In genomic region chr16:96158511-96159080, GRCm38 (mm10) we compare ENCODE assay signal across 7 mouse cellular contexts. TPM values are rescaled to one million over a fixed set of nuclear protein-coding genes. Genes with fewer than 3 reads are reported as not detected.
A peak's percentile ranks its signal among the peaks of the same experiment; 100 is the strongest.
DNase-seq lines count a peak whose midpoint lies in the region; ATAC-seq and TF ChIP-seq lines count a peak whose summit lies in the region.

No protein-coding gene starts in this region.

- peak overlapping the region; percentile 73; the same call in 1 of the 2 replicates for H3K9ac ChIP-seq in embryonic facial prominence, embryonic 15.5 days
- peak overlapping the region; percentile 87 for H3K9ac ChIP-seq in hindbrain, embryonic 14.5 days
- H3K9ac ChIP-seq in midbrain, postnatal 0 days (replicated peaks; ENCODE audit: low read length, poor library complexity, severe bottlenecking) = peak overlapping the region; percentile 90

- DNase-seq in lung, adult 2 months = no peak
- no peak for DNase-seq in lung, postnatal 36 days
- DNase-seq in hindbrain, embryonic 14.5 days (ENCODE audit: low spot score) = peak; percentile 39
- no peak for DNase-seq in midbrain, postnatal 0 days (ENCODE audit: low spot score)

- peak overlapping the region; percentile 70 for H3K4me3 ChIP-seq in lung, adult 2 months (replicated peaks; ENCODE audit: extremely low read depth, low read depth, low read length)
- peak overlapping the region; percentile 58 for H3K4me3 ChIP-seq in embryonic facial prominence, embryonic 15.5 days (replicated peaks)
- H3K4me3 ChIP-seq in hindbrain, embryonic 14.5 days (replicated peaks; ENCODE audit: low read length) = peak overlapping the region; percentile 47
- peak overlapping the region; percentile 42 for H3K4me3 ChIP-seq in midbrain, postnatal 0 days (ENCODE audit: low read depth, low read length)

- H3K27ac ChIP-seq in embryonic facial prominence, embryonic 15.5 days (replicated peaks) = peak overlapping the region; percentile 86
- peak overlapping the region; percentile 77 for H3K27ac ChIP-seq in hindbrain, embryonic 14.5 days
- H3K27ac ChIP-seq in midbrain, postnatal 0 days (ENCODE audit: low read depth, low read length) = peak overlapping the region; percentile 73; the same call in 1 of the 2 replicates

- no peak for TF ChIP-seq CTCF in lung, adult 2 months (IDR thresholded peaks at IDR 0.05; ENCODE audit: insufficient read depth, low read length)
- no peak for TF ChIP-seq CTCF in midbrain, postnatal 0 days (IDR thresholded peaks at IDR 0.05)

- H3K9me3 ChIP-seq in embryonic facial prominence, embryonic 15.5 days (replicated peaks) = no peaks in the 10 kb centered on the region
- no peaks in the 10 kb centered on the region for H3K9me3 ChIP-seq in hindbrain, embryonic 14.5 days (ENCODE audit: control insufficient read depth, low read length)
- no peaks in the 10 kb centered on the region for H3K9me3 ChIP-seq in midbrain, postnatal 0 days (ENCODE audit: low read length)

- ATAC-seq in embryonic facial prominence, embryonic 15.5 days (ENCODE audit: insufficient number of reproducible peaks, low FRiP score, low TSS enrichment, low read depth) = no peak
- ATAC-seq in hindbrain, embryonic 14.5 days (ENCODE audit: low FRiP score) = no peak
- ATAC-seq in midbrain, postnatal 0 days (ENCODE audit: low FRiP score) = no peak
- ATAC-seq in granulocyte monocyte progenitor cell, adult 5-6 weeks (replicated peaks; ENCODE audit: poor library complexity, severe bottlenecking) = no peak
- no peak for ATAC-seq in activated CD4-positive, CD25-positive, alpha-beta regulatory T cell, adult 4 months

- no peaks in the 10 kb centered on the region for H3K27me3 ChIP-seq in embryonic facial prominence, embryonic 15.5 days
- H3K27me3 ChIP-seq in hindbrain, embryonic 14.5 days (ENCODE audit: control insufficient read depth, insufficient read depth, low read length) = no peaks in the 10 kb centered on the region
- H3K27me3 ChIP-seq in midbrain, postnatal 0 days (ENCODE audit: insufficient read depth, low read length) = no peaks in the 10 kb centered on the region

- H3K4me1 ChIP-seq in lung, adult 2 months (ENCODE audit: control insufficient read depth, insufficient read depth, low read length) = no peaks in the 10 kb centered on the region
- peaks cover 28% of the 10 kb centered on the region for H3K4me1 ChIP-seq in embryonic facial prominence, embryonic 15.5 days
- peaks cover 12% of the 10 kb centered on the region for H3K4me1 ChIP-seq in hindbrain, embryonic 14.5 days (replicated peaks; ENCODE audit: control insufficient read depth, insufficient read depth, low read length)
- H3K4me1 ChIP-seq in midbrain, postnatal 0 days (ENCODE audit: insufficient read depth, low read length) = no peaks in the 10 kb centered on the region

- peak overlapping the region; percentile 89 for H3K4me2 ChIP-seq in embryonic facial prominence, embryonic 15.5 days (replicated peaks)
- H3K4me2 ChIP-seq in hindbrain, embryonic 14.5 days (replicated peaks) = peak overlapping the region; percentile 94
- H3K4me2 ChIP-seq in midbrain, postnatal 0 days (ENCODE audit: low read depth, low read length, poor library complexity, severe bottlenecking) = peak overlapping the region; percentile 87

- no peak for TF ChIP-seq POLR2A in lung, adult 2 months (IDR thresholded peaks at IDR 0.05; ENCODE audit: borderline replicate concordance, extremely low read depth, low read depth, low read length)

- 71% methylated on average over 12 of the region's 12 CpGs for WGBS in lung, adult 2 months
- 43% methylated on average over 12 of the region's 12 CpGs for WGBS in embryonic facial prominence, embryonic 15.5 days
- WGBS in hindbrain, embryonic 14.5 days = 52% methylated on average over 12 of the region's 12 CpGs
- 48% methylated on average over 12 of the region's 12 CpGs for WGBS in midbrain, postnatal 0 days

- H3K36me3 ChIP-seq in embryonic facial prominence, embryonic 15.5 days = peaks cover 5% of the 10 kb centered on the region; the same call in 1 of the 2 replicates
- H3K36me3 ChIP-seq in hindbrain, embryonic 14.5 days (replicated peaks; ENCODE audit: control insufficient read depth, insufficient read depth) = peaks cover 27% of the 10 kb centered on the region
- peaks cover 21% of the 10 kb centered on the region for H3K36me3 ChIP-seq in midbrain, postnatal 0 days (ENCODE audit: insufficient read depth, low read length)

RNA-seq across cellular contexts. Expression of gene Wrb, which starts 13.4 kb away (rescaled TPM):
- 81.5 and 84.8 TPM in 2 replicates for polyA plus RNA-seq in lung, adult 2 months (2012; rRNA removed)
- polyA plus RNA-seq in embryonic facial prominence, embryonic 15.5 days (2015; fragmentation: Nextera tagmentation; extraction: Ambion mirVana) = 51.3 and 52.3 TPM in 2 replicates
- polyA plus RNA-seq in hindbrain, embryonic 14.5 days (2014; fragmentation: Nextera tagmentation; extraction: Ambion mirVana) = 214 and 242 TPM in 2 replicates
- 190 and 218 TPM in 2 replicates for total RNA-seq in midbrain, postnatal 0 days (2014; rRNA removed)
- polyA plus RNA-seq in midbrain, postnatal 0 days (2015; fragmentation: Nextera tagmentation; extraction: Ambion mirVana) = 212 and 228 TPM in 2 replicates
- total RNA-seq in granulocyte monocyte progenitor cell, adult 5-6 weeks (2014; fragmentation: Nextera tagmentation) = 8.8 and 14.0 TPM in 2 replicates
- 14.1 and 17.4 TPM in 2 replicates for total RNA-seq in granulocyte monocyte progenitor cell, adult 5-6 weeks (2017)
- polyA plus RNA-seq in activated CD4-positive, CD25-positive, alpha-beta regulatory T cell, adult 4 months (2017; shearing (Covaris generic)) = 10 to 100 TPM; 13.1 to 16.6 TPM

RNA-seq across cellular contexts. Expression of gene Hmgn1, which starts 31.1 kb away (rescaled TPM):
- 27.4 and 38.0 TPM in 2 replicates for polyA plus RNA-seq in lung, adult 2 months (2012; rRNA removed)
- 557 and 581 TPM in 2 replicates for polyA plus RNA-seq in embryonic facial prominence, embryonic 15.5 days (2015; fragmentation: Nextera tagmentation; extraction: Ambion mirVana)
- 292 and 300 TPM in 2 replicates for polyA plus RNA-seq in hindbrain, embryonic 14.5 days (2014; fragmentation: Nextera tagmentation; extraction: Ambion mirVana)
- 106 and 119 TPM in 2 replicates for total RNA-seq in midbrain, postnatal 0 days (2014; rRNA removed)
- polyA plus RNA-seq in midbrain, postnatal 0 days (2015; fragmentation: Nextera tagmentation; extraction: Ambion mirVana) = 184 and 202 TPM in 2 replicates
- total RNA-seq in granulocyte monocyte progenitor cell, adult 5-6 weeks (2014; fragmentation: Nextera tagmentation) = 112 and 114 TPM in 2 replicates
- total RNA-seq in granulocyte monocyte progenitor cell, adult 5-6 weeks (2017) = 92.2 and 128 TPM in 2 replicates
- polyA plus RNA-seq in activated CD4-positive, CD25-positive, alpha-beta regulatory T cell, adult 4 months (2017; shearing (Covaris generic)) = 10 to 100 TPM; 89.9 to 90.5 TPM

RNA-seq across cellular contexts. Expression of gene Lca5l, which starts 33.5 kb away (rescaled TPM):
- 0.91 and 1.0 TPM in 2 replicates for polyA plus RNA-seq in lung, adult 2 months (2012; rRNA removed)
- polyA plus RNA-seq in embryonic facial prominence, embryonic 15.5 days (2015; fragmentation: Nextera tagmentation; extraction: Ambion mirVana) = 2.1 and 2.3 TPM in 2 replicates
- 1.3 and 2.1 TPM in 2 replicates for polyA plus RNA-seq in hindbrain, embryonic 14.5 days (2014; fragmentation: Nextera tagmentation; extraction: Ambion mirVana)
- 2.7 and 3.0 TPM in 2 replicates for total RNA-seq in midbrain, postnatal 0 days (2014; rRNA removed)
- 2.3 and 2.4 TPM in 2 replicates for polyA plus RNA-seq in midbrain, postnatal 0 days (2015; fragmentation: Nextera tagmentation; extraction: Ambion mirVana)
- not detected in 2 replicates for total RNA-seq in granulocyte monocyte progenitor cell, adult 5-6 weeks (2014; fragmentation: Nextera tagmentation)
- total RNA-seq in granulocyte monocyte progenitor cell, adult 5-6 weeks (2017) = not detected in 2 replicates
- polyA plus RNA-seq in activated CD4-positive, CD25-positive, alpha-beta regulatory T cell, adult 4 months (2017; shearing (Covaris generic)) = under 1 TPM in 1 of 2 experiments, not detected in 1; 0.13 TPM

RNA-seq across cellular contexts. Expression of gene Sh3bgr, which starts 41.7 kb away (rescaled TPM):
- 8.4 and 18.2 TPM in 2 replicates for polyA plus RNA-seq in lung, adult 2 months (2012; rRNA removed)
- polyA plus RNA-seq in embryonic facial prominence, embryonic 15.5 days (2015; fragmentation: Nextera tagmentation; extraction: Ambion mirVana) = 12.8 and 21.1 TPM in 2 replicates
- 1.3 and 2.6 TPM in 2 replicates for polyA plus RNA-seq in hindbrain, embryonic 14.5 days (2014; fragmentation: Nextera tagmentation; extraction: Ambion mirVana)
- 2.2 and 2.4 TPM in 2 replicates for total RNA-seq in midbrain, postnatal 0 days (2014; rRNA removed)
- 5.4 and 6.8 TPM in 2 replicates for polyA plus RNA-seq in midbrain, postnatal 0 days (2015; fragmentation: Nextera tagmentation; extraction: Ambion mirVana)
- not detected in 2 replicates for total RNA-seq in granulocyte monocyte progenitor cell, adult 5-6 weeks (2014; fragmentation: Nextera tagmentation)
- total RNA-seq in granulocyte monocyte progenitor cell, adult 5-6 weeks (2017) = not detected in 2 replicates
- not detected for polyA plus RNA-seq in activated CD4-positive, CD25-positive, alpha-beta regulatory T cell, adult 4 months (2017; shearing (Covaris generic))
